8 mouse cellular contexts compared by ENCODE assay signal in the genomic region with DNA sequence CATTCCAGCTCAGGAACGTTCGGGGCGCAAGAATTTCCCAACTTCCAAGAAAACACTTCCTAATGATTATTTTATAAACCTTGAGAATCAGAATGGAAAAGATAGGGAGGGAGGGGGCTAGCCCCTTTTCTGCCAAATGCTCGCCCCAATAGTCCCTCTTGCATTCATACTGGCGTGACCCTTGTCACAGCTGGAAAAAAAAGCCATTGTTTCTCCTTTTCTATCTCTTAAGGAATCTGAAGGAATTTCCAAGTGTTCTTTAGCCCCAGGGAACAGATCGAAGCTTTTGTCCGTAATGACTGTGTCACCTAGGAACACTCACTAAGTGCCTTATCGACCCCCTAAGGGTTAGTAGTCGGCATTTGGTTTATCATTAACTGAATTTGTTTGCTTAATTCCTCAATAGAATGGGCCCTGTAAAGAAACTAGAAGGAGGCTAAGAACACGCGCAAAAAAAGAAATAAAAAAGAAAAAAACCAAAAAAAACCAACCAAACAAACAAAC. TPM values are rescaled to one million over a fixed set of nuclear protein-coding genes. Genes with fewer than 3 reads are reported as not detected.
DNase-seq lines count a peak whose midpoint lies in the region; ATAC-seq and TF ChIP-seq lines count a peak whose summit lies in the region.

No protein-coding gene starts in this region.

- H3K4me3 ChIP-seq in cerebellum, adult 2 months (replicated peaks; ENCODE audit: insufficient read depth, low read depth, low read length), result peak overlapping the region; percentile 66
- H3K4me3 ChIP-seq in neural tube, embryonic 11.5 days (ENCODE audit: low read depth, low read length), result peak overlapping the region; percentile 46
- H3K4me3 ChIP-seq in limb, embryonic 15.5 days, result peak overlapping the region; percentile 53
- peak overlapping the region; percentile 50 for H3K4me3 ChIP-seq in stomach, postnatal 0 days (ENCODE audit: low read depth, low read length)

- no peak for TF ChIP-seq EP300 in stomach, postnatal 0 days (optimal IDR thresholded peaks at IDR 0.05)

- ATAC-seq in neural tube, embryonic 11.5 days (ENCODE audit: insufficient read depth, low FRiP score, low TSS enrichment), result peak; percentile 25; the same call in 1 of the 2 replicates
- no peak for ATAC-seq in limb, embryonic 15.5 days (ENCODE audit: insufficient number of reproducible peaks, low FRiP score, low TSS enrichment, low read depth)
- no peak for ATAC-seq in stomach, postnatal 0 days (ENCODE audit: low FRiP score, low TSS enrichment)

- H3K9me3 ChIP-seq in neural tube, embryonic 11.5 days (ENCODE audit: control insufficient read depth, low read length), result no peaks in the 10 kb centered on the region
- no peaks in the 10 kb centered on the region for H3K9me3 ChIP-seq in limb, embryonic 15.5 days
- H3K9me3 ChIP-seq in stomach, postnatal 0 days (ENCODE audit: control insufficient read depth, low read length), result no peaks in the 10 kb centered on the region

- no peaks in the 10 kb centered on the region for H3K36me3 ChIP-seq in neural tube, embryonic 11.5 days (ENCODE audit: control insufficient read depth, insufficient read depth, low read length)
- no peaks in the 10 kb centered on the region for H3K36me3 ChIP-seq in limb, embryonic 15.5 days
- H3K36me3 ChIP-seq in stomach, postnatal 0 days (ENCODE audit: control insufficient read depth, insufficient read depth, low read length), result no peaks in the 10 kb centered on the region

- no peak for DNase-seq in cerebellum, adult 2 months
- no peak for DNase-seq in cerebellum, postnatal 36 days
- no peak for DNase-seq in neural tube, embryonic 11.5 days (ENCODE audit: low spot score)
- no peak for DNase-seq in neural tube, embryonic 10.5 days (ENCODE audit: extremely low spot score, low spot score)
- DNase-seq in stomach, postnatal 0 days (ENCODE audit: low spot score), result no peak
- DNase-seq in right cerebral cortex, postnatal 4 days, result no peak
- no peak for DNase-seq in gastrocnemius, postnatal 14 days

- H3K9ac ChIP-seq in neural tube, embryonic 11.5 days (ENCODE audit: low read length), result peak overlapping the region; percentile 3; the same call in 1 of the 2 replicates
- H3K9ac ChIP-seq in limb, embryonic 15.5 days, result no peak overlapping the region
- peak overlapping the region; percentile 65; the same call in 1 of the 2 replicates for H3K9ac ChIP-seq in stomach, postnatal 0 days (ENCODE audit: low read length)

- TF ChIP-seq CTCF in cerebellum, adult 2 months (IDR thresholded peaks at IDR 0.05; ENCODE audit: borderline replicate concordance, insufficient read depth, low read depth, low read length), result no peak
- no peak for TF ChIP-seq CTCF in stomach, postnatal 0 days (IDR thresholded peaks at IDR 0.05; ENCODE audit: low read depth)

- intact Hi-C loops in gastrocnemius, postnatal 14 days (cut with DNase I; ENCODE audit: low total_unique reads), result no loop called here

- H3K4me2 ChIP-seq in neural tube, embryonic 11.5 days (ENCODE audit: low read depth), result peak overlapping the region; percentile 52
- peak overlapping the region; percentile 58 for H3K4me2 ChIP-seq in limb, embryonic 15.5 days
- H3K4me2 ChIP-seq in stomach, postnatal 0 days (replicated peaks; ENCODE audit: low read depth), result peak overlapping the region; percentile 65

- H3K4me1 ChIP-seq in cerebellum, adult 2 months (ENCODE audit: control insufficient read depth, insufficient read depth, low read length), result peaks cover 24% of the 10 kb centered on the region
- H3K4me1 ChIP-seq in neural tube, embryonic 11.5 days (ENCODE audit: control insufficient read depth, insufficient read depth, low read length), result no peaks in the 10 kb centered on the region
- peaks cover 4% of the 10 kb centered on the region; the same call in 1 of the 2 replicates for H3K4me1 ChIP-seq in limb, embryonic 15.5 days
- H3K4me1 ChIP-seq in stomach, postnatal 0 days (replicated peaks; ENCODE audit: control insufficient read depth, insufficient read depth), result no peaks in the 10 kb centered on the region

- WGBS in cerebellum, adult 2 months, result 10% methylated on average over 11 of the region's 11 CpGs
- WGBS in neural tube, embryonic 11.5 days, result 19% methylated on average over 11 of the region's 11 CpGs
- WGBS in limb, embryonic 15.5 days, result 17% methylated on average over 11 of the region's 11 CpGs
- WGBS in stomach, postnatal 0 days, result 16% methylated on average over 11 of the region's 11 CpGs

- H3K27ac ChIP-seq in cerebellum, adult 2 months (ENCODE audit: insufficient read depth, low read length), result peak overlapping the region; percentile 70; the same call in 1 of the 2 replicates
- H3K27ac ChIP-seq in neural tube, embryonic 11.5 days (ENCODE audit: low read depth, low read length), result no peak overlapping the region
- no peak overlapping the region for H3K27ac ChIP-seq in limb, embryonic 15.5 days
- H3K27ac ChIP-seq in stomach, postnatal 0 days (replicated peaks), result peak overlapping the region; percentile 45; the same call in 1 of the 2 replicates

- no peak for TF ChIP-seq POLR2A in cerebellum, adult 2 months (IDR thresholded peaks at IDR 0.05; ENCODE audit: borderline replicate concordance, insufficient read depth, low read length)

- no peaks in the 10 kb centered on the region for H3K27me3 ChIP-seq in cerebellum, adult 2 months (ENCODE audit: control insufficient read depth, insufficient read depth, low read length)
- H3K27me3 ChIP-seq in neural tube, embryonic 11.5 days (ENCODE audit: control insufficient read depth, insufficient read depth, low read length), result no peaks in the 10 kb centered on the region
- H3K27me3 ChIP-seq in limb, embryonic 15.5 days, result no peaks in the 10 kb centered on the region
- no peaks in the 10 kb centered on the region for H3K27me3 ChIP-seq in stomach, postnatal 0 days (ENCODE audit: control insufficient read depth, insufficient read depth, low read length)

RNA-seq across cellular contexts. Expression of a gene that starts 0.4 kb away (rescaled TPM):
- 250 and 287 TPM in 2 replicates for polyA plus RNA-seq in cerebellum, adult 2 months (2012; rRNA removed)
- 23.8 and 24.6 TPM in 2 replicates for polyA plus RNA-seq in neural tube, embryonic 11.5 days (2014; fragmentation: Nextera tagmentation; extraction: Ambion mirVana)
- 8.7 and 8.8 TPM in 2 replicates for polyA plus RNA-seq in limb, embryonic 15.5 days (2015; fragmentation: Nextera tagmentation; extraction: Ambion mirVana)
- polyA plus RNA-seq in stomach, postnatal 0 days (2015; fragmentation: Nextera tagmentation; extraction: Ambion mirVana), result 12.5 and 14.3 TPM in 2 replicates
- total RNA-seq in gastrocnemius, postnatal 14 days (2021), result 1 to 10 TPM; 3.3 to 4.7 TPM

RNA-seq across cellular contexts. Expression of a gene that starts 13.4 kb away (rescaled TPM):
- polyA plus RNA-seq in cerebellum, adult 2 months (2012; rRNA removed), result 59.9 and 68.5 TPM in 2 replicates
- polyA plus RNA-seq in neural tube, embryonic 11.5 days (2014; fragmentation: Nextera tagmentation; extraction: Ambion mirVana), result 34.5 and 34.9 TPM in 2 replicates
- 43.0 and 44.6 TPM in 2 replicates for polyA plus RNA-seq in limb, embryonic 15.5 days (2015; fragmentation: Nextera tagmentation; extraction: Ambion mirVana)
- polyA plus RNA-seq in stomach, postnatal 0 days (2015; fragmentation: Nextera tagmentation; extraction: Ambion mirVana), result 75.4 and 85.7 TPM in 2 replicates
- 10 to 100 TPM; 11.3 to 11.8 TPM for total RNA-seq in gastrocnemius, postnatal 14 days (2021)

RNA-seq across cellular contexts. Expression of a gene that starts 30.8 kb away (rescaled TPM):
- 27.4 and 30.5 TPM in 2 replicates for polyA plus RNA-seq in cerebellum, adult 2 months (2012; rRNA removed)
- 13.5 and 14.8 TPM in 2 replicates for polyA plus RNA-seq in neural tube, embryonic 11.5 days (2014; fragmentation: Nextera tagmentation; extraction: Ambion mirVana)
- 13.7 and 14.1 TPM in 2 replicates for polyA plus RNA-seq in limb, embryonic 15.5 days (2015; fragmentation: Nextera tagmentation; extraction: Ambion mirVana)
- 6.2 and 6.9 TPM in 2 replicates for polyA plus RNA-seq in stomach, postnatal 0 days (2015; fragmentation: Nextera tagmentation; extraction: Ambion mirVana)
- 1 to 10 TPM; 2.5 to 3.7 TPM for total RNA-seq in gastrocnemius, postnatal 14 days (2021)

RNA-seq across cellular contexts. Expression of a gene that starts 45.5 kb away (rescaled TPM):
- 45.9 and 50.1 TPM in 2 replicates for polyA plus RNA-seq in cerebellum, adult 2 months (2012; rRNA removed)
- polyA plus RNA-seq in neural tube, embryonic 11.5 days (2014; fragmentation: Nextera tagmentation; extraction: Ambion mirVana), result 48.0 and 55.7 TPM in 2 replicates
- 37.8 and 40.4 TPM in 2 replicates for polyA plus RNA-seq in limb, embryonic 15.5 days (2015; fragmentation: Nextera tagmentation; extraction: Ambion mirVana)
- polyA plus RNA-seq in stomach, postnatal 0 days (2015; fragmentation: Nextera tagmentation; extraction: Ambion mirVana), result 19.9 and 20.3 TPM in 2 replicates
- total RNA-seq in gastrocnemius, postnatal 14 days (2021), result 10 to 100 TPM; 11.2 to 12.6 TPM

Comparison
In these comparisons a context has a peak if more than half of its experiments do, and no peak if none do; other contexts are left out.
1. H3K27ac ChIP-seq: peak in cerebellum, adult 2 months (single experiment) and stomach, postnatal 0 days (single experiment); none in neural tube, embryonic 11.5 days (single experiment) and limb, embryonic 15.5 days (single experiment).
2. Peak in every context shown above with its lines, with median percentiles within 50 percentile points of each other: H3K4me3 ChIP-seq and H3K4me2 ChIP-seq.